Mouse (Mus musculus): ENCODE measurements around the gene Tmc4. TPM values are rescaled to one million over a fixed set of nuclear protein-coding genes. Genes with fewer than 3 reads are reported as not detected.
"Not testable (repeated sequence)": the region's sequence is repeated elsewhere in the genome, so short reads cannot be mapped to it uniquely, and the experiment has no call there.

The Tmc4 gene
- total RNA-seq, 2 experiments from 2014 or later = 4.3 to 9.7 TPM

DNA sequence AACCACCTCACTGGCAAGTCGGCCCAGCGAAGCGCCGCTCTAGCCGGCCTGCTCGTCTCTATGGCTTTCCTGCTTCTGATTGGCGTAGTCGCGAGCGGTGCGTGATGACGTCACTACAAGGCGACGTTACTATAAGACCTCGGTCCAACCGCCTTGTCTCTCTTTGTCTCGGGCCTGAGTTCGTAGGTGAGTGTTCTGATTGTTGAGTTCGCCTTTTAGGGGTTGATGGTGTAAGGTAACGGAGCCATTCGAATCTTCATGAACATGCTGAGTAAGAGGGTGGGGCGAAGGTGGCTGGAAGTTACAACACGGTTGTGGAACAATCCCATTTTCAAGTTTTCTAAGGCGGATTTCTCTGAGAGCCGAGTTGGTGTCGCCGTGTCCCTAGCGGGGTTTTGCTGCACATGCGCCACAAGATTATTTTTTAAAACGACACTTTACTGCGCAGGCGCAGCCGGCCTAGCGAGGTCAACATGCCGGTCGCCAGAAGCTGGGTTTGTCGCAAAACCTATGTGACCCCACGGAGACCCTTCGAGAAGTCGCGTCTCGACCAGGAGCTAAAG lies 26.6 kb upstream of the Tmc4 start, which contains the start of gene Rps9:
TSS of gene Rps9 (plus strand) at position 115 of the 563 bp plus-strand sequence.
- Histone ChIP-seq H3K27ac (peak within 1 kb of the TSS; percentile 93), H3K4me3 (peak within 1 kb of the TSS; percentile 90)
- TF ChIP-seq CTCF (conservative IDR thresholded peaks at IDR 0.05) = peak; percentile 72
- peak; percentile 96 for DNase-seq (ENCODE audit: low spot score in 2 of 2)

- peak overlapping the region; percentile 90 for H3K4me3 ChIP-seq
- peak overlapping the region; percentile 93 for H3K27ac ChIP-seq
- DNase-seq (ENCODE audit: low spot score in 2 of 2) = no peak
- TF ChIP-seq CTCF (conservative IDR thresholded peaks at IDR 0.05) = no peak
Measured at GRCm38 (mm10) chr7:3703148-3703878, 26.0 kb upstream of the Tmc4 start.

DNA sequence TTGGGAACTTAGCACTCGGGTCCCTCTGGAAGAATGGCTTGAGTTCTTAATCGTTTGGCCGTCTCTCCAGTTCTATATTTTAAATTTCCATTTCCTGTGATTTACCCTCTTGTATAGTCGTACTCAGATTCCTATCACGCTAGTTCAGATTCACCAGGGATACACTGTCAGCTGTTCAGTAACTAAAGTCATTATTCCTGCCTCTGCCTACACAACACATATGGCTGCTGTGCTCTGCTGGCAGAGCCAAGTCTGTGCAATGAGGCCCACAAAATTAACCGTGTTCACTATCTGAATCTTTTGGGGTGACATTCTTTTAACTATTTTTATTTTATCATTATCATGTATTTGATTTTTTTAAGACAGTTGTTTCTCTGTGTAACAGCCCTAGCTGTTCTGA lies 21.1 kb upstream of the Tmc4 start:
- DNase-seq (ENCODE audit: low spot score in 2 of 2) = peak in 1 of 2 experiments; percentile 65
- peak; percentile 39 for TF ChIP-seq CTCF (conservative IDR thresholded peaks at IDR 0.05)
- H3K4me3 ChIP-seq = no peak overlapping the region
- peak overlapping the region; percentile 84 for H3K27ac ChIP-seq

GRCm38 (mm10) chr7:3694949-3695305 lies 17.6 kb upstream of the Tmc4 start:
- Histone ChIP-seq H3K4me3 (peak overlapping the region; percentile 96), H3K27ac (peak overlapping the region; percentile 94)
- not testable (repeated sequence) for DNase-seq (ENCODE audit: low spot score in 2 of 2)

DNA sequence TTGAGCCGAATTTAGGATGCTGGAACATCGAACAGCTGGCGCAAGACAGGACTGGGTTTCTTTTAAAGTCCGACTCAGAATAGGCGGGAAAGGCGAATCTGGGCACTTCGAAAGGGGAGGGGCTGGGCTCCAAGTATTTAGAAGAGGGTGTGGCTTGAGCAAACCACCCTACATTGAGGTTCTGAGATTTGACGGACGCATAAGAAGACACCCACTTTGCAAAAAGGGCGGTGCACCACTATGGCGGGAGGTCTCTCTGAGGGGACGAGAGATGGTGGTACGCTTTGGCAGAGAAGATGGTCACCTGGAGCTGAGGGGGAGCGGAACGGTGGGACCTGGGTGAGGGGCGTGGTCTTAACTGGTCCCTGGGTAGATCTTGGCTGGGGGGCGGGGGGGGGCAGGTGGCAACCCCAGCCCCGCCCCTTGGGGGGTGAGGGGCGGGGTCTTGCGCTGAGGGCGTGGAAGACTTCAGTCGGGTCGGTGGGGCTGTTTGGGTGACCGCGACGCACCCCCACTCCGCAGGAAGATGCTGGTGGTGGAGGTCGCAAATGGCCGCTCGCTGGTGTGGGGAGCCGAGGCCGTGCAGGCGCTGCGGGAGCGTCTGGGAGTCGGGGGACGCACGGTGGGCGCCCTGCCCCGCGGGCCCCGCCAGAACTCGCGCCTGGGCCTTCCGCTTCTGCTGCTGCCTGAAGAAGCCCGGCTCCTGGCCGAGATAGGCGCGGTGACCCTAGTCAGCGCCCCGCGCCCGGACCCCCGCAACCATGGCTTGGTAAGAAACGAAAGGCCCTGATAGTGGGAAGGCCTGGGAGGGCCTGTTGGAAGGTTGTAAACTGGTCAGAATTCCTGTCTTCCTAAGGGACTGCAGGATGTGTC lies 17.0 kb upstream of the Tmc4 start:
- H3K4me3 ChIP-seq = peak overlapping the region; percentile 96
- peak overlapping the region; percentile 94 for H3K27ac ChIP-seq
- TF ChIP-seq CTCF (conservative IDR thresholded peaks at IDR 0.05) = no peak
- DNase-seq (ENCODE audit: low spot score in 2 of 2) = peak; percentile 41 to 61

DNA sequence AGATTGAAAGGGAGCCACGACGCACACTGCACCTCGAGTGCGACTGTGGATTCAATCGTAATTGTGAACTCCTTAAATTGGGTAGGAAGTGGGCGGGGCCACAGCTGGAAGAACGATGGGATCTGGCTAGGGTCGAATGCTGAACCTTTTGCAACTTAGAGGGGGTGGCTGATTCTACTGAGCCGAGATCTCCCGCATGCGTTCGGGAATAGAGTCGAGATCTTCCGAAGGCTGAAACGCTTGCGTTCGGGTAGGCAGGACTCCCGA lies 16.4 kb upstream of the Tmc4 start:
- H3K27ac ChIP-seq = peak overlapping the region; percentile 94
- H3K4me3 ChIP-seq = peak overlapping the region; percentile 96
- TF ChIP-seq CTCF (conservative IDR thresholded peaks at IDR 0.05) = no peak
- no peak for DNase-seq (ENCODE audit: low spot score in 2 of 2)

DNA sequence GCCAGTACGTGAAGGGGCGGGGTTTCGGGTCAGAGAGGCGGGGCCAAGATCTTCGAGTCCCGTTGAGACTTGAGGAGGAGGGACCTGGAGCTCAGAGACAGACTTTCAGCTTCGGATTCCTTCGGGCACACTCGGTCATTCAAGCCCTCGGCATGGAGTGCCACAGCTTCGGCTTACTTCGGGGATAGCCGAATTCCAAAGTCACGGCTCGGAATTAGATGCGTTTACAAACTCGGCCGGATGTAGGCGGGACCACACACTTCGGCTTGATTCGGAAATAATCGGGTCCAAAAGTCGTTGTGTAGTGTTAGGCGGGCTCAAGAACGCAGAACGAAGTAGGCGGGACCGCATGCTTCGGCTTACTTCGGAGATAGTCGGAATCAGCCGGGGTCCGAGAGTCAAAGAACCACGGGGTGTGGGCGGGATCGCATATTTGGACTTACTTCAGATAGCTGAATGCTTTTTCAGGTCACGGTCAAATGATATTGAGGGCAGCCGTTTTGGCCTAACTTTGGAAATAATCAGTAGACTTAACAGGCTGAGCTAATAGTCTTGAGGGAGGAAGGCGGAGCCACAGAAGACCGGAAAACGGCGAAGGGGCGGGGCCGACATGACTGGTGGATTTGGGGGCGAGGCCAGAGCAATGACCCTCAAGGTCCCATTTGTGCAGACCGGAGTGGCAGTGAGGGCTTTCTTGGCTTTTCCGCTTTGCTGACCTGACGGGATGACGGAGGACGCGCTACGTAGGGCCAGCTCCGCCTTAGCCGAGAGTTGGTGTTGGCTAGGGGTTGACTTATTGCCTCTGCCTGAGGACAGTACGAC lies 15.8 kb upstream of the Tmc4 start, which contains the start of gene Mboat7:
TSS of gene Mboat7 (minus strand) at position 537 of the 822 bp plus-strand sequence.
- Histone ChIP-seq H3K27ac (peak within 1 kb of the TSS; percentile 94), H3K4me3 (peak within 1 kb of the TSS; percentile 96)
- TF ChIP-seq CTCF (conservative IDR thresholded peaks at IDR 0.05) = no peak
- peak; percentile 96 to 98 for DNase-seq (ENCODE audit: low spot score in 2 of 2)

GRCm38 (mm10) chr7:3692382-3692986 lies 15.1 kb upstream of the Tmc4 start, which contains the start of gene Tsen34:
Gene Tsen34 (plus strand): TSS chr7:3692863.
- no peak for DNase-seq (ENCODE audit: low spot score in 2 of 2)

GRCm38 (mm10) chr7:3691919-3692318 lies 14.6 kb upstream of the Tmc4 start:
- peak overlapping the region; percentile 96 for H3K4me3 ChIP-seq
- TF ChIP-seq CTCF (conservative IDR thresholded peaks at IDR 0.05) = no peak
- no peak for DNase-seq (ENCODE audit: low spot score in 2 of 2)
- peak overlapping the region; percentile 94 for H3K27ac ChIP-seq

More at GRCm38 (mm10) chr7:3692382-3692986, 15.1 kb upstream of the Tmc4 start, which contains the start of gene Tsen34:
- Histone ChIP-seq H3K4me3 (peak within 1 kb of the TSS; percentile 96), H3K27ac (peak within 1 kb of the TSS; percentile 94)
- TF ChIP-seq CTCF (conservative IDR thresholded peaks at IDR 0.05) = no peak

GRCm38 (mm10) chr7:3685400-3686187 lies 8.2 kb upstream of the Tmc4 start:
- peak overlapping the region; percentile 77; the same call in 1 of the 2 replicates for H3K27ac ChIP-seq
- TF ChIP-seq CTCF (conservative IDR thresholded peaks at IDR 0.05) = no peak
- no peak overlapping the region for H3K4me3 ChIP-seq
- DNase-seq (ENCODE audit: low spot score in 2 of 2) = no peak

GRCm38 (mm10) chr7:3684698-3685097 lies 7.3 kb upstream of the Tmc4 start:
- DNase-seq (ENCODE audit: low spot score in 2 of 2) = no peak
- no peak for TF ChIP-seq CTCF (conservative IDR thresholded peaks at IDR 0.05)
- peak overlapping the region; percentile 77 for H3K27ac ChIP-seq
- H3K4me3 ChIP-seq = no peak overlapping the region
